In genomic region chr4:119632721-119633120, GRCm38 (mm10) we compare ENCODE assay signal across 16 mouse cellular contexts. TPM values are rescaled to one million over a fixed set of nuclear protein-coding genes. Genes with fewer than 3 reads are reported as not detected.
DNase-seq lines count a peak whose midpoint lies in the region; ATAC-seq and TF ChIP-seq lines count a peak whose summit lies in the region.
"Had no signal": no experiment of that assay in that cellular context is flagged by ENCODE, and none has a peak within 500 bp of the region (broad histone marks: within the 10 kb centered on the region; RNA-seq: fewer than 3 reads in every experiment).

No protein-coding gene starts in this region.

- no peak overlapping the region for H3K4me3 ChIP-seq in forebrain, embryonic 12.5 days (replicated peaks)
- no peak overlapping the region for H3K4me3 ChIP-seq in forebrain, postnatal 0 days (ENCODE audit: low read depth, low read length)
- no peak overlapping the region for H3K4me3 ChIP-seq in heart, postnatal 0 days (ENCODE audit: low read depth, low read length)
- H3K4me3 ChIP-seq in neural tube, embryonic 13.5 days = no peak overlapping the region
- H3K4me3 ChIP-seq in left cerebral cortex, adult 2 months = no peak overlapping the region
- H3K4me3 ChIP-seq: erythroblast, embryonic 14.5 days; layer of hippocampus, adult 2 months had no signal

- no peak for DNase-seq in forebrain, postnatal 0 days
- peak; percentile 39 for DNase-seq in heart, postnatal 0 days (ENCODE audit: low spot score)
- DNase-seq in heart, postnatal 25 days (ENCODE audit: low spot score) = no peak
- DNase-seq in neural tube, embryonic 10.5 days (ENCODE audit: extremely low spot score, low spot score) = no peak
- no peak for DNase-seq in left cerebral cortex, adult 2 months (ENCODE audit: extremely low spot score in 1 of 2, low spot score in 2 of 2)
- DNase-seq in thymus, postnatal 0 days (ENCODE audit: low spot score) = no peak
- DNase-seq: cerebellum, adult 8-10 months; embryo, embryonic 11 days; gastrocnemius, postnatal 10 days; kidney, adult 2 months; thymus, adult 18-20 months had no signal

- H3K4me1 ChIP-seq in forebrain, embryonic 12.5 days = peaks cover 22% of the 10 kb centered on the region
- H3K4me1 ChIP-seq in forebrain, postnatal 0 days (ENCODE audit: insufficient read depth) = no peaks in the 10 kb centered on the region; the same call in 1 of the 2 replicates
- H3K4me1 ChIP-seq in heart, postnatal 0 days (ENCODE audit: control insufficient read depth, insufficient read depth) = peaks cover 28% of the 10 kb centered on the region
- peaks cover 42% of the 10 kb centered on the region for H3K4me1 ChIP-seq in neural tube, embryonic 13.5 days (replicated peaks)

- no peak for TF ChIP-seq CTCF in forebrain, postnatal 0 days (IDR thresholded peaks at IDR 0.05; ENCODE audit: low read depth)
- no peak for TF ChIP-seq CTCF in heart, postnatal 0 days (IDR thresholded peaks at IDR 0.05; ENCODE audit: low read depth)
- TF ChIP-seq CTCF in left cerebral cortex, adult 2 months (IDR thresholded peaks at IDR 0.05) = no peak

- peaks cover 19% of the 10 kb centered on the region for H3K36me3 ChIP-seq in forebrain, embryonic 12.5 days (replicated peaks)
- peaks cover 11% of the 10 kb centered on the region for H3K36me3 ChIP-seq in forebrain, postnatal 0 days (ENCODE audit: insufficient read depth)
- peaks cover 19% of the 10 kb centered on the region for H3K36me3 ChIP-seq in heart, postnatal 0 days (replicated peaks; ENCODE audit: control insufficient read depth, insufficient read depth, low read length)
- peaks cover 13% of the 10 kb centered on the region for H3K36me3 ChIP-seq in neural tube, embryonic 13.5 days

- no peak overlapping the region for H3K9ac ChIP-seq in forebrain, embryonic 12.5 days
- no peak overlapping the region for H3K9ac ChIP-seq in forebrain, postnatal 0 days
- H3K9ac ChIP-seq in heart, postnatal 0 days (replicated peaks; ENCODE audit: low read depth, low read length) = no peak overlapping the region
- no peak overlapping the region for H3K9ac ChIP-seq in neural tube, embryonic 13.5 days

- 0 out of 2 replicates have a peak overlapping the region, but pooled peaks have one; percentile 47 for H3K27ac ChIP-seq in forebrain, embryonic 12.5 days
- no peak overlapping the region for H3K27ac ChIP-seq in forebrain, postnatal 0 days (ENCODE audit: low read depth, low read length)
- H3K27ac ChIP-seq in heart, postnatal 0 days (ENCODE audit: low read depth) = peak overlapping the region; percentile 53
- H3K27ac ChIP-seq in neural tube, embryonic 13.5 days (replicated peaks) = peak overlapping the region; percentile 67
- no peak overlapping the region for H3K27ac ChIP-seq in left cerebral cortex, adult 2 months
- H3K27ac ChIP-seq: layer of hippocampus, adult 2 months had no signal

- ATAC-seq in forebrain, embryonic 12.5 days (ENCODE audit: low FRiP score) = no peak
- ATAC-seq in forebrain, postnatal 0 days = no peak
- no peak for ATAC-seq in heart, postnatal 0 days (ENCODE audit: insufficient read depth, low read depth)
- ATAC-seq in neural tube, embryonic 13.5 days (ENCODE audit: low read depth) = no peak

- no peak for TF ChIP-seq EP300 in heart, postnatal 0 days (IDR thresholded peaks at IDR 0.05; ENCODE audit: low read depth)

- H3K27me3 ChIP-seq in forebrain, embryonic 12.5 days = no peaks in the 10 kb centered on the region
- no peaks in the 10 kb centered on the region for H3K27me3 ChIP-seq in forebrain, postnatal 0 days (ENCODE audit: insufficient read depth, low read length)
- no peaks in the 10 kb centered on the region for H3K27me3 ChIP-seq in heart, postnatal 0 days (ENCODE audit: control insufficient read depth, insufficient read depth, low read length)
- H3K27me3 ChIP-seq in neural tube, embryonic 13.5 days = no peaks in the 10 kb centered on the region

- no peak overlapping the region for H3K4me2 ChIP-seq in forebrain, embryonic 12.5 days
- H3K4me2 ChIP-seq in forebrain, postnatal 0 days (ENCODE audit: low read depth) = no peak overlapping the region
- no peak overlapping the region for H3K4me2 ChIP-seq in heart, postnatal 0 days (ENCODE audit: low read depth, low read length)
- no peak overlapping the region for H3K4me2 ChIP-seq in neural tube, embryonic 13.5 days

- H3K9me3 ChIP-seq in forebrain, embryonic 12.5 days = no peaks in the 10 kb centered on the region
- no peaks in the 10 kb centered on the region for H3K9me3 ChIP-seq in forebrain, postnatal 0 days (ENCODE audit: low read length)
- no peaks in the 10 kb centered on the region for H3K9me3 ChIP-seq in heart, postnatal 0 days (replicated peaks; ENCODE audit: control insufficient read depth, low read length)
- no peaks in the 10 kb centered on the region for H3K9me3 ChIP-seq in neural tube, embryonic 13.5 days

- 65% methylated on average over 7 of the region's 7 CpGs for WGBS in forebrain, embryonic 12.5 days
- 61% methylated on average over 7 of the region's 7 CpGs for WGBS in forebrain, postnatal 0 days
- 12% methylated on average over 7 of the region's 7 CpGs for WGBS in heart, postnatal 0 days
- WGBS in neural tube, embryonic 13.5 days = 48% methylated on average over 7 of the region's 7 CpGs

- intact Hi-C loops in heart, postnatal 25 days (cut with DNase I) = loop anchor here (5.0 to 10.0 kb wide), 3 partner anchors 175 to 495 kb away; no protein-coding TSS in a partner anchor
- intact Hi-C loops in left cerebral cortex, adult 2 months (cut with DNase I) = loop anchor here (5.0 kb wide), 2 partner anchors 180 to 495 kb away; no protein-coding TSS in a partner anchor

RNA-seq across cellular contexts. Expression of gene Guca2a, which starts 4.8 kb away (rescaled TPM):
- polyA plus RNA-seq in forebrain, embryonic 12.5 days (2016; fragmentation: Nextera tagmentation; extraction: Ambion mirVana) = not detected in 2 replicates
- not detected in 2 replicates for total RNA-seq in forebrain, postnatal 0 days (2014; rRNA removed)
- polyA plus RNA-seq in forebrain, postnatal 0 days (2015; fragmentation: Nextera tagmentation; extraction: Ambion mirVana) = not detected in 2 replicates
- not detected in 2 replicates for total RNA-seq in heart, postnatal 0 days (2014; rRNA removed; ENCODE audit: low replicate concordance)
- polyA plus RNA-seq in heart, postnatal 0 days (2015; fragmentation: Nextera tagmentation; extraction: Ambion mirVana) = 0.29 and 0.42 TPM in 2 replicates
- not detected for total RNA-seq in heart, postnatal 25 days (2021)
- polyA plus RNA-seq in neural tube, embryonic 13.5 days (2015; fragmentation: Nextera tagmentation; extraction: Ambion mirVana) = not detected in 2 replicates
- not detected for total RNA-seq in left cerebral cortex, adult 2 months (2021)
- polyA plus RNA-seq in thymus, postnatal 0 days (2015; fragmentation: Nextera tagmentation; extraction: Ambion mirVana) = 0.69 TPM in 1 of 2 replicates, not detected in the other
- total RNA-seq: gastrocnemius, postnatal 10 days; layer of hippocampus, adult 2 months; left cerebral cortex, postnatal 36 days had no signal
- polyA plus RNA-seq: erythroblast, embryonic 14.5 days had no signal

RNA-seq across cellular contexts. Expression of gene Guca2b, which starts 26.0 kb away (rescaled TPM):
- not detected in 2 replicates for polyA plus RNA-seq in forebrain, embryonic 12.5 days (2016; fragmentation: Nextera tagmentation; extraction: Ambion mirVana)
- total RNA-seq in forebrain, postnatal 0 days (2014; rRNA removed) = not detected in 2 replicates
- polyA plus RNA-seq in forebrain, postnatal 0 days (2015; fragmentation: Nextera tagmentation; extraction: Ambion mirVana) = not detected in 2 replicates
- total RNA-seq in heart, postnatal 0 days (2014; rRNA removed; ENCODE audit: low replicate concordance) = not detected in 2 replicates
- not detected in 2 replicates for polyA plus RNA-seq in heart, postnatal 0 days (2015; fragmentation: Nextera tagmentation; extraction: Ambion mirVana)
- total RNA-seq in heart, postnatal 25 days (2021) = not detected
- not detected in 2 replicates for polyA plus RNA-seq in neural tube, embryonic 13.5 days (2015; fragmentation: Nextera tagmentation; extraction: Ambion mirVana)
- not detected for total RNA-seq in left cerebral cortex, adult 2 months (2021)
- polyA plus RNA-seq in thymus, postnatal 0 days (2015; fragmentation: Nextera tagmentation; extraction: Ambion mirVana) = 0.68 and 1.1 TPM in 2 replicates
- total RNA-seq: gastrocnemius, postnatal 10 days; layer of hippocampus, adult 2 months; left cerebral cortex, postnatal 36 days had no signal
- polyA plus RNA-seq: erythroblast, embryonic 14.5 days had no signal

Comparison
In these comparisons a context has a peak if more than half of its experiments do, and no peak if none do; other contexts are left out.
1. H3K27ac ChIP-seq: peak in forebrain, embryonic 12.5 days (single experiment), heart, postnatal 0 days (single experiment) and neural tube, embryonic 13.5 days (single experiment); none in forebrain, postnatal 0 days (single experiment) and left cerebral cortex, adult 2 months (single experiment).